Mouse (Mus musculus): Measurements from ENCODE around the gene Hoxa9.

The Hoxa9 gene

DNA sequence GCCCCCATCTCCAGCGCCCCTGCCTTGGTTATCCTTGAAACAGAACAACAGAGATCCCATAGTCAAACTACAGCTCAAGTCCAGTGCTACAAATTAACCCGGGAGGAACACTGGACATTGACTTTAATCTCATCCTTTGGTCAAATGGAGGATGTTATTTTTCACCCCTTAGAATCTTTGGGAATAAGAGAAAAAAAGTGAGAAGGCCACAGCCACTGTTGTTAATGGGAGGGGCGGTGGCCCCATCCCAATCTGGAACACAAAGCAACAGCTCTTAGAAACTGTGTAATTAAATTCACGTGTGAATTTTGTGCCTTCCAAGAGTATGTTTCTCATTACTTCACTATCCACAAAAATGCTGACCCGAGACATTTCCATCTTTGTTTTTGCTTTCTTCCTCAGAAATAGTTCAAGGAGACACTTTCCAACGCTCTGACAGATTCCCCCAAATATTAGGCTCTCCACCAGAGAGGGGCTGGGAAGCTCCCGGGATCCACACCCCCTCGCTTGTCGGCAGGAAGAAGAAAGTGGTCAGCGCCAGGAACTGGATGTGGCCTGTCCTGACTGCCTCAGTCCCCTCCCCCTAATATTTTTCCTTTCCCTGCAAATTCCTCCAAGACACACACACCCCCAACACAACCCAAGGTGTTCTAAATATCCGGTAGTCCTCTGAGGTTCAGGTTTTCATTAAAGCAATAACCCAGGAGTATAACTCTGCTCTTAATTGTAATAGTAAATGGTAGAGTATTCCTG is 3.2 kb downstream of the Hoxa9 start:
- DNase-seq: no peak

DNA sequence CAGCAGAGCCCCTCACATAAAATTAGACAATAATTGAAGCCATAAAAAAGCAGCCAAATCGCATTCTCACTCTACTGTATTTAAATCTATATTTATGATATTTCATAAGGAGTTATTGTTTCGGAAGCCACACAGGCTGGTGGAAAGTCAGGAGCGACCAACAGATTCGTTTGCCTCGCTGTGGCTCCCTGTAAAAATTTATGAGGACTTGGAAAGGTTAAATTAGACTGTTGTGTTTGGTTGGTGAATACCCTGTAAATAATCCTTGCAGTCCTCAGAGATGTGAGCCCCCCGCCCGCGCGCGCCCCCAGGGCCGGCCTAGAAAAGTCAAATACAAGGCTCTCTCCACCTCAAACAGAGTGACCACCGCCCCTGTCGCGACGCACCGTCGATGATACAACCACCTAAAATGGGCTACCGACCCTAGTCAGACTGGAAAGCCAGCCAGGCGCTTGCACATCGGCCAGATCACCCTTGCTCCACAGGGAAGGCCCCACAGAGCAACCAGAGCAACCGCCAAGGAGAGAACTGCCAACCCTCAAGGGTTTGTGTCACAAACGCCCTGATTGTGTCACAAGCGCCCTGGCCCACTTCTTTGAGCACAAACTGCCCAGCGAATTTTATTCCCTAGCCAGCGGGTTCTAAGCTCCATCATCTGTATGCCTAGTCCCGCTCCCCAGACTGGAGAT is 4.2 kb downstream of the Hoxa9 start:
- no peak for DNase-seq

DNA sequence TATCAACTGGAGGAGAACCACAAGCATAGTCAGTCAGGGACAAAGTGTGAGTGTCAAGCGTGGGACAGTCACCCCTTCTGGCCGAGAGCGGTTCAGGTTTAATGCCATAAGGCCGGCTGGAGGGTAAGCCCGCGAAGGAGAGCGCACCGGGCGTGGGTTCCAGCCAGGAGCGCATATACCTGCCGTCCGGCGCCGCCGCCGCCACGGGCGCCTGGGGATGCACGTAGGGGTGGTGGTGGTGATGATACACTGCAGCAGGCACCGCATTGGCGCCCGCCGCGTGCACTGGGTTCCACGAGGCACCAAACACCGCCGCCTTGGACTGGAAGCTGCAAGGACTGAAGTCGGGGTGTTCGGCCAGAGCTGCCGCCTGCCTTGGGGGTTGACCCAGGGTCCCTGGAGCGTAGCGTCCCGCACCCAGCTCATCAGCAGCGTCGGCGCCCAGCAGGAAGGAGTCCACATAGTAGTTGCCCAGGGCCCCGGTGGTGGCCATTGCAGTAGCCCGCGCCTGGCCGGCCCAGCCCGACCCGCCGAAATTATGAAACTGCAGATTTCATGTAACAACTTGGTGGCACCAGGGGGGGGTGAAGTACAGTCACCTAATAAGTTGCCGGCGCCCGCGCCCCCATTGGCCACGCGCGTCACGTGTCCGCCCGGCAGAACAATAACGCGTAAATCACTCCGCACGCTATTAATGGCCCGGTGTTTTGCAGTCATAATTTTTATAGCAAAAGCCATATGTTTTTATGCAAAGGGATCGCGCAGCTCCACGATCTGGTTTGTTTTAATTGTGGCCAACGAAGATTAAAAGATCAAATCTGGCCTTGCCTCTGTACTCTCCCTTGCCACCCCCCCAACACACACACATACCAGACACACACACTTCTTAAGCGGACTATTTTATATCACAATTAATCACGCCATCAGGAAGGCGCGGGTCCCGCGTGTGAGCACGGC is 5.0 kb downstream of the Hoxa9 start:
- DNase-seq: peak; percentile 94

DNA sequence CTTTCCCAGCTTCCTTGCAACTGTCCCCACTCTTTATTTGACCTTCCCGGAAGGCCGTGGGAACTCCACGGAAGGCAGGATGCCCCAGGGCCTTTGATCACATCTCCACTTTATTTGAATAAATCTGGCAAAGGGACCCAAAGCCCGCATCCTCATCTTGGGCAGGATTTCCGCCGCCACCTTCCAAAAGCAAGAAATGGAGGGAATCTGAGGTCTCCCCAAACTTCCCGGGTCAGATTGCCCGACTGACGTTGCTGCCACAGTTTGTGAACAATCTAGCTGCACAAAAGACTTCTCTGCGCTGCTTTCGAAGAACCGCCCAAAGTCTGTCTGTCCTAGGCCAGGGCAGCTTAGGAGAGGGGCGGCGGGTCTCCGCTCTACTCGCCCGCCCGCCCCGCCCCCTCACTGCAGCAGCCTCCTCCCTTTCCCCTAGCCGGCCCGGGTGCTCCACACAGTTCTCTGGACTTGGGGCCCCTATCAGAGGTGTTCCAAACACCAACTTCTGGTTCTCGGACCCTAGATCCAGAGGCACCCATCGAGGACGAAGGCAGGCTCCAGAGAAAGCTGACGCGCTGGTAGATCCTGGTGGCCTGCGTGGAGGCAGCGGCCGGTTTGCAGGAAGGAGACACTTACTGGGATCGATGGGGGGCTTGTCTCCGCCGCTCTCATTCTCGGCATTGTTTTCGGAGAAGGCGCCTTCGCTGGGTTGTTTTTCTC is 5.8 kb downstream of the Hoxa9 start:
- no peak for DNase-seq

- DNase-seq: no peak
Observed at GRCm38 (mm10) chr6:52223939-52224760, 6.7 kb downstream of the Hoxa9 start.

DNA sequence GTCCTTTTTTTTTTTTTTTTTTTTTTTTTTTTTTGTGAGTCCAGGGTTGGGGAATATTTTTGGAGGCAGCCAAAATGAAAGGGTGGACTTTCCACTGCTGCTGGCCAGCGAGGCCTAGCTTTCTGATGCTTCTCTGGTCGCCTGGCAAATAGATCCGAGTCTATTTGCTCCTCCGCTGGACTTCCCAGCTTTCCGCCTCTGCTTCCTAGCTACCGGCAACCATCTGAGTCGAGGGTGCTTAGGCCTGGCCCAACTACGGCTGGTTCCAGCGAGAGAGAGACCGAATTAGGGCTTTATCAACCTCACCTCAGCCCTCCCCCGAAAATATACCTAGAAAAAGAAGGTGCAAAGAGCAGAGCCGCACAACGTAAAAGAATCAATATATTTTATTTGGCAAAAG is 8.2 kb downstream of the Hoxa9 start:
- DNase-seq: no peak

- DNase-seq: peak; percentile 90
Observed at GRCm38 (mm10) chr6:52221993-52222685, 8.8 kb downstream of the Hoxa9 start.

DNA sequence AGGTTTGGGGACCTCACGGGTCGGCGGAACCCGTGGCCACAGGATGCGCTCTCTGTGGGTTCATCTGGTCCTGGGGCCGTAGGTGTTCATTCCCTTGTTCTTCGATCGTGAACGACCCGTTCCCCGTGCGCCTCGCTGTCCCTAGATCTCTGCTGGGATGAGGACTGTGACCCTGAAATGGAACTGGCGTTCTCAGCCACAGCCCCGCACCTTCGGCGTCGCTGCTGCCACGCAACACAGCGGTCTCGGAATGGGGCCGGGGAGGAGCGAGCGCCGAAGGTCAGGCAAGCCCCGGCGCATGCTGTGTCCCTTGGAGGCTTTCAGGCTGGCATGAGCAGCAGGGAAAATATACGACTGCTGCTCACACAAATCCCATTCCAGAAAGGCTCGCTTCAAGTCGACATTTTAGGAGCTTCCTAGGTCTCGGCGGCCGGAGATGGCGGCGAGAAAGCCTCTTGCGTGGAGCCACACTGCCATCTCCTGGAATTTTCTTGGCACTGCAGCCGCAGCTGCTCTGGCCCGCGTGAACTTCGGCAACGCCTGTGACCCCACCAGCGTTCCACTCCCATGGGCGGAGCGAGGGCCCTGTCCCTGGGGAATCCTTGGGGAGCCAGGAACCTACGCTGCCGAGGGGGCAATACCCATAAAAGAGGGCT is 9.4 kb downstream of the Hoxa9 start, which contains the start of gene Hoxa7:
TSS of gene Hoxa7 (minus strand) at position 518 of the 656 bp plus-strand sequence.
- peak; percentile 97 for DNase-seq

- DNase-seq: no peak
Observed at GRCm38 (mm10) chr6:52220865-52221310, 10.0 kb downstream of the Hoxa9 start.

DNA sequence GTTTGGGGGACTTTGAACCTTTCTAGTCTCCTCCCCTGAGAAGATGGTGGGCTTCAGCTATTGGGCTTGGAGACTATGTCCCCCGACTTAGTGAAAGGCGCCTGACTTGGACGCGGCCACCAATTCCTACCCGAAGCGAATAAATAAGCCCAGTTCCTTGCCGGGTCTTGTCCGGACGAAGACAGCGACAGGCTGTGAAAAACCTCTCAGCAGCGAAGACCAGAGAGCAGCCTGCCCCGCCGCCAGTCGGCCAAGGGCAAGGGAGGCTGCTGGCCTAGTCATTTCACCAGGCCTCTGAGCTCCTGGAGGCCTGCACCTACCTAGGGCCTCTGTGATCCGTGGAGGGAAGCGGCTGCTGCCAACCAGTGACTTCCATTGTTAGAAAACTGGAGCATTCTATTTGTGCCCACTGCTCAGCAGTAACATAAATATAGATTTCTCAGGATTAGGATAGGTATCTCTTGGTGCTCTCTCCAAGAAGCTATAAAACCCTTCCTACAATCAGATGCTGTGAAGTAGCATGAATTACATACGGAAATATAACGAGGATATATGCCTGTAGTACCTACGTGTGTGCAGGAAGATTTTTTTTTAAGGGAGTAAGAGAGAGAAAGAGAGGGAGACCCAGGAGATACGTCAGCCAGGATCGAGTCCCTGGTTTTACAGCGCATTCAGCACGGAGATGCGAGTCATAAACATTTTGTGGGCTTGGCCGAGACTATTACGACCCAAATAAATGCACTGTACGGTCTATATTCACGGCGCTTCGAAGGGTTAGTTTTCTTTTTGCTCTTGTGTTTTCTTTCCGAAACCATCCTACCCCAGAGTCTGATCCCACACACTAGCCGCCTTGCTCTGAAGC is 10.7 kb downstream of the Hoxa9 start:
- DNase-seq: peak; percentile 90

DNA sequence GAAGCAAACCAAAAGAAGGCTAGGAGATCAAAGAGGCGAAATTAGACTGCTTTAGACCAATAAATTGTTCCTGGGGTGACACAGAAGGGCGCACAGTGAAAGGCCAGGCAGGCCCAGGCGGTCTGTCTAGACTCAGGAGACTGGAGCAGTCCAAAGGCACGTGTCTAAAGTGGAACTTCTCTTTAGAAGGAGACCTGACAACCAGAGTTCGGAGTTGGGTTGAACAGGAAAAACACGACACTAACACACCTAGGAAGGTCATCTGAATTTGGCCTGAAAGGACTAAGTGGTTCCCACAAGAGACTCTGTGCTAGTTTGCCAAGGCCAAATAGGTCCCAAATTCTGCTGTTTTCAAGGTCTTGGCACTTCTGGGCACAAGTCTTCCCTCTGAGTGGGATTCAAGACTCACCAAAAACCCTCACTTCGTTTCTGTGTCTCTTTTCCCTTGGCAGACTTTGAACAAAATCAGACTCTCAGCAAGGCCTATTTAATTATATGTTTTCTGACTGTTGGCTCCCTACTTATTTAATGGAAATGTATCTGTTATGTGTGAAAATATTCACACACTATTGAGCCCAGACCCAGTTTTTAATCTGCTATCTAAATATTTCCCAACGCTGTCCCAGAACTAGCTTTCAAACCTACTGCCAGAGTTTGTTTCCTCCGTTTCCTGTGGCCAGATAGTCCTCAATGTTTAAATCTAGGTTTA is 11.5 kb downstream of the Hoxa9 start:
- DNase-seq: no peak

GRCm38 (mm10) chr6:52218643-52219215 is 12.2 kb downstream of the Hoxa9 start:
- DNase-seq: no peak

DNA sequence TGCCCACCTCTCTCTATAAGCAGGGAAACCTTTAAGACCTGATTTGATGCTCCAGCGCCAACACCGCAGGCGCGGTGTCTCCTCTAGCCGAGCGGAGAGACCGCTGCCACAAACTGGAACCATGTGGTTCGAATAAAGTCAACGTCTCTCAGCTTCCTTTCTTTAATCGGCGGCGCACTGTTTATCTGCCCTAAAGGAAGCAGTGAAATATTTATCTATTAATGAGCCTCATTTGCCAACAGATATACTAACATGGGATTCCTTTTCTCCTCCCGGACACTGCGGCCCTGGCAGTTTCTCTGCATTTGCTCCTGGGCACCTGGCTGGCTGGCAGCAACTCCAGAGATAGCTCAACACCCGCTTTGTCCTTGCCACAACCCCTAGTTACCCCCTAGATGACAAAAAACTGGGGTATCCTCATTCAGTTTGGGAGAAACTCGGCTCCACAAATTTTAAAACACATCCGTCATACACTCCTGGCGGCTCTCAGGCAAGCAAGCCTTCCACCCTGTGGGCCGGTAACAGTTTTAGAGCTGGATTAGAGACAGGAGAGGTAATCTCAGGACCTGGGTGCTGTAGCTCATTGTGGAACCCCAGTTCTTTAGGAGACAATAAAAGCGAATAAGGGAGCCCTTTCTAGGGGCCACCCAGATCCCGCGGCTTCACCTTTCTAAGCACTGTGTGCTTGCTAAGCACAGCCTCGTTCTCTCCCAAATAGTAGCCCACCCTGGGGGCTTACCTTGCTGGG is 12.8 kb downstream of the Hoxa9 start:
- DNase-seq: peak; percentile 80

GRCm38 (mm10) chr6:52217459-52217768 is 13.5 kb downstream of the Hoxa9 start:
- peak; percentile 96 for DNase-seq

DNA sequence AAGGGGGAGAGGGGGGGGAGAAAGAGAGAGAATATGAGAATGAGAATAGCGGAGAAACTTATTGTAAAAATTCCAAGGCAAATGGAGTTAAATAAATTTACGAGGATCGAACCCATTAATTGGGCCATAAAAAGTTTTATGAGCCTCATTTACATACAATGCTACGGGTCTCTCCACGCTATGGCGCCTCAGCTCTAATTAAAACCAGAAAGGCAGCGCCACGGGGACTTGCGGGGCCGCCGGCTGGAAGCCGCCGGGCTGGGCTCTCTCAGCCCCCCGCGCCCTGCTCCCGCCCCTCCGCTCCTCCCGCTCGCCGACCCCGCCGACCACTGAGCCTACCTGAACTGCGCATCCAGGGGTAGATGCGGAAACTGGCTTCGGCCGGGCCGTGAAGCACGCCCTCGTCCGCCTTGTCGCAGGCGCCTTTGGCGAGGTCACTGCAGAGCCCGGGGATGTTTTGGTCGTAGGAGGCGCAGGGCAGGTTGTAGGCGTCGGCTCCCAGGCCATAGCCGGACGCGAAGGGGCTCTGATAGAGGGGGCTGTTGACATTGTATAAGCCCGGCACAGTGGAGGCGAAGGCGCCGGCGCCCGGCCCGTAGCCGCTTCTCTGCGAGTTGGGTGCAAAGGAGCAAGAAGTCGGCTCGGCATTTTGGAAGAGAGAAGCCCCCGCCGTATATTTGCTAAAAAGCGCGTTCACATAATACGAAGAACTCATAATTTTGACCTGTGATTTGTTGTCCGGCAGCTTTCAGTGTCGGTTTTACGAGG is 14.0 kb downstream of the Hoxa9 start:
- DNase-seq: peak; percentile 90

DNA sequence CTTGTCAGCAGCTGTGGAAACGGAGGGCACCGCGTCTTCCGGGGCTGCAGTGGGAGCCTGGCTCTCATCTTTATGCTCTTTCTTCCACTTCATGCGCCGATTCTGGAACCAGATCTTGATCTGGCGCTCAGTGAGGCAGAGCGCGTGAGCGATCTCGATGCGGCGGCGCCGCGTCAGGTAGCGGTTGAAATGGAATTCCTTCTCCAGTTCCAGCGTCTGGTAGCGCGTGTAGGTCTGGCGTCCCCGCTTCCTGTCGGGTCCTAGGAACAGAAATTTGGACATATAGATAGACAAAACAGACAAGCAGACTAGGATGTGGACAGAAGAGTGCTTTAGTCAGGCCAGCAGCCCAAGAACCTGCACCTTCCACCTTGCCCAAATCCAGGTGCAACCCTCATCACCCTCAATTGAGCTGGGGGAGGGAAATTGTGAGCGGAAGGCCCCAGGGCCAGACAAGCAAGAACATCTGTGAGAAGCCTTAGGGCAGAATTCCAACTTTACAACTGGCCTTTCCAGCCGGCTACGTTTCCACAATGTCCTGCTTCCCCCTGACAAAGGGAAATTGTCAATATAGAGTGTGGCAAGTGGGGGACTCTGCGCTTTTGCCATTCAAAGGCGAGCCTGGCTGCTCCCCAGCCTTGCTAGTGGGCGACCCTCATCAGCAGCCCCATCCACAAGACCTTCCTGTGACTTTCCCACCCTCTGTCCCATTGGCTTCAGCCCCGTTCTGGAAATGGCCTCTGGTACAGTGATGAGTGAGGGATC is 14.9 kb downstream of the Hoxa9 start:
- DNase-seq: peak; percentile 88
